Mouse (Mus musculus) thymus, postnatal 14 days (tissue): ENCODE results near the gene Tmem260.

Experiments
- DNase-seq: peaks from one replicate; pipeline ENCODE4 v3.0.0; 2021

The Tmem260 gene

GRCm38 (mm10) chr14:48482762-48483161, 36.8 kb downstream of the Tmem260 start:
- no peak for DNase-seq

DNA sequence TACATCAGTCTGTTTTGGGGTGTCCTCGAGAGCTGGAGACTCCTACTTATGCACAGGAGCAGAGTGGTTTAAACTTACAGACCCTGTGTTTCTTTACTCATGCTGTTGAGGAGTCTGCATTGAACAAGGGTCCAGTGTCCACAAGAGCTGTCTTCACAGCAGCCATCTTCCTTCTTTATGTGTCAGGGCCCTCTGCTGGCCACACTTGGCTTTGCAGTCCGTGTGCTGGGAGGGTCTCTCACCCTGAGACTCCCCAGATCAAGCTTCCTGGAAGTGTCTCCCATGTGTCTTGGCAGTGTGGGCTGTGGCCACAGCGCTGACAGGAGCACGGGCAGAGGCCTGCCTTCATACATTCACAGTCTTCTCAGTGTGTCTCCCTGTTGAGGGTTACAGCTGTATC, 48.0 kb downstream of the Tmem260 start:
- peak; percentile 71 for DNase-seq

GRCm38 (mm10) chr14:48502573-48502972, 56.6 kb downstream of the Tmem260 start:
- DNase-seq: no peak

DNA sequence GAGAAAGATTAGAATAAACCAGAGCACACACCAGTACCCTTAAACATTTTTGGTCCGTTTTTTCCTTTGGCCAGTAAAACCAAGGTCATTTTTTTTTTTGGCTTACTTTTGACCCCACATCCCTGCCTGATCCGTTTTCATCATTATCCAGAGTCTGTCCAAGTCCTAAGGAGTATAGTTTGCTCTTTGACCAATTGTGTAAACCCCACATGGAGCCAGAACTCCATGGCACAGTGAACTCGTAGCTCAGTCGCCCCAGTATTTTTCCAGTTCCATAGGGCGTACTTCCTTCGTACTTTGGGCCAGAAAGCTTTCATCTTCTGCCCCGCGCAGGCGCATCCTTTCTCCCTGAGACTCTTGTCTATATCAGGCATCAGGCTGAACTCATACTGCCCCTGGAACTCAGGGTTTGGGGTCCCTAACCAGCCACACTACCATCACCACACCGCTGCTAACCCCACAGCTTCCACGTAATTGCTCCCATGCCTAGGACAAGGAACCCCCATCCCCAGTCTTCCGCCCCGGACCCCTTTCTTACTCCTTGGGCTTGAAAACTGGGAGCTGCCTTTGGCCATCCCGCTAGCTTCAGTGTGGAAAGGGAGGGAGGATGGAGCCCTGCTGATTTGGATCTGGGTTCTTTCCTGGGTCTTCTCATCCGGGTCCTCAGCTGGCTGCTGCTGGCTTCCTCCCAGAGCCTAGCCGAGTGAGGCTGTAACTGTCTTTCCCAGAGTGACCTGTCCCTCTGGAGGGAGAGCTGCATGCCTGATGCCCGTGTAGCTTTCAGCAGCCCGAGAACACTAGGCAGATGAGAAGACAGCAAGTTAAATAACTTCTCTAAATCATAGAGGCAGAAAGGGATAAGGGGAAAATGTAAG, 58.0 kb downstream of the Tmem260 start:
- DNase-seq: no peak

- DNase-seq: no peak
These were observed 58.6 kb downstream of the Tmem260 start for GRCm38 (mm10) chr14:48504566-48504950.

GRCm38 (mm10) chr14:48505606-48506005, 59.7 kb downstream of the Tmem260 start:
- no peak for DNase-seq

DNA sequence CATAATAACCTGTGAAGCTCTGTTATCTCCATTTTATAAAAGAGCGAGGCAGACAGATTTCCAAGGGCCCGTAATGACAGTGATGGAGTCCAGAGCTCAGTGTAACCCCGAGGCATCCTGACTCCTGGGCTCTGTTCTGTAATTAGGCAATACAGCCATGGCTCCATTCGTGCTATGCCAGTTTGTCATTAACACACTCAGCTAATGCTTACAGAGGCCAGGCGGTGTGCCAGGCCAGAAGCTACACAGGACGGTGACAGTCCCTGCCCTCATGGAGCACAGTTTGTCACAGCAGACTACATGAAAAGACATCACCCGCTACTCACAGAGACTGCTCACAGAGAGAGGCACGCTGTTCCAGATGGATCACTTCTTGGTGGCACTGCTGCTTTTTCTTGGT, 61.5 kb downstream of the Tmem260 start:
- DNase-seq: no peak

GRCm38 (mm10) chr14:48509131-48509530, 63.2 kb downstream of the Tmem260 start:
- DNase-seq: no peak

DNA sequence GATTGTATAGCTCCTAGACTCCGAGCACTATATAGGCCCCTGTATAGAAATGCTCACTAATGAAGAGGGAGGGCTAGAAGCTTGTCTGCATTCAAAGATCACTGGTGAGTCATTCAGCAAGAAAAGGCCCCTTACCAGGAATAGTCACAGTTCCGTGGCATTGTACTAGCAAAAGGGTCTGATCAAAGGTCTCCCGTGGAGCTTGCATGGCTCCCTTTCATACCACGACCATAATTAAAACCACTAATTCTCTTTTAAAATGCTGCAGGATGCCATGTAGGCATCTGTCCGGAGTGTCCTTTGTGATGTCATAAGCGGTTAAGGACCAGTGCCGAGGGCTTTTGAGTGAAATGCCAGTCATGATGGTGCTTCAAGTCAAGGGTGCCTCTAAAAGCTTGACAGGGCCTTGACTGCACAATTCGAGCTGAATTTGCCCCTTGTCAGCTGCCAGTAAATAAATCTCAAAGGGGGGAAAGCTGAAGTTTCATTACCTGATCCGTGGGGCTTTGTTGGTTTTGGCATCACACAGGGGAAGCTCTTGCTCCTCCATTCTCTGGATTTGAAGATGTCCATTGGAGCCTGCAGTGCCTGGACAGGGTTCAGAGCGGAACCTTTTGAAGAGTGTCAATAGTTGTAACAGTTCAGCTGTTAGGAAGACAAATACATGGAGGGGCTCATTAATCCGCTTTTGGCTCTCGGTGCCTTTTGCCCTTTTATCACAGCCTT, 67.3 kb downstream of the Tmem260 start:
- no peak for DNase-seq

- DNase-seq: no peak
These were observed 68.0 kb downstream of the Tmem260 start for GRCm38 (mm10) chr14:48513824-48514493.

GRCm38 (mm10) chr14:48514620-48515019, 68.7 kb downstream of the Tmem260 start:
- no peak for DNase-seq

GRCm38 (mm10) chr14:48515538-48515937, 69.6 kb downstream of the Tmem260 start:
- no peak for DNase-seq

DNA sequence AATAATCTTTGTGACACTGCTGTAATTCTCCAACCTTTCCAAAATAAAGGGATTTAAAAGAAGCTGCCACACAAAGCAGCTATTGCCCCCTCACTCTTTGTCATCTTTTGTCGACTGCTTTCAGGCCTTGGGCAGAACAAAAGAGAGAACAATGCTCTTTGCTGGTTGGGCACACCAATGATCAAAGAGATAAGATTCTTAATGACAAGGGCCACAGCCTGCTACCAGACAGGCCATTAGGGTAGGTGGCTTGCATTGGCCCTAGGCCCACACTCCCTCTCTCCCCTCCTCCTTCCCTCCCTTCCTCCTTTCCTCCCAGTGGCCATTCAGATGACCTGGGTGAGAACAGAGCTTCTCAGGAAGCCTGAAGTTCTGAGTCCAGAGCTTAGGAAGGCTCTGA, 77.4 kb downstream of the Tmem260 start:
- DNase-seq: no peak

GRCm38 (mm10) chr14:48524135-48524534, 78.2 kb downstream of the Tmem260 start:
- DNase-seq: peak; percentile 12

GRCm38 (mm10) chr14:48525055-48525454, 79.1 kb downstream of the Tmem260 start:
- DNase-seq: no peak

- no peak for DNase-seq
These were observed 84.7 kb downstream of the Tmem260 start for GRCm38 (mm10) chr14:48530629-48531028.

DNA sequence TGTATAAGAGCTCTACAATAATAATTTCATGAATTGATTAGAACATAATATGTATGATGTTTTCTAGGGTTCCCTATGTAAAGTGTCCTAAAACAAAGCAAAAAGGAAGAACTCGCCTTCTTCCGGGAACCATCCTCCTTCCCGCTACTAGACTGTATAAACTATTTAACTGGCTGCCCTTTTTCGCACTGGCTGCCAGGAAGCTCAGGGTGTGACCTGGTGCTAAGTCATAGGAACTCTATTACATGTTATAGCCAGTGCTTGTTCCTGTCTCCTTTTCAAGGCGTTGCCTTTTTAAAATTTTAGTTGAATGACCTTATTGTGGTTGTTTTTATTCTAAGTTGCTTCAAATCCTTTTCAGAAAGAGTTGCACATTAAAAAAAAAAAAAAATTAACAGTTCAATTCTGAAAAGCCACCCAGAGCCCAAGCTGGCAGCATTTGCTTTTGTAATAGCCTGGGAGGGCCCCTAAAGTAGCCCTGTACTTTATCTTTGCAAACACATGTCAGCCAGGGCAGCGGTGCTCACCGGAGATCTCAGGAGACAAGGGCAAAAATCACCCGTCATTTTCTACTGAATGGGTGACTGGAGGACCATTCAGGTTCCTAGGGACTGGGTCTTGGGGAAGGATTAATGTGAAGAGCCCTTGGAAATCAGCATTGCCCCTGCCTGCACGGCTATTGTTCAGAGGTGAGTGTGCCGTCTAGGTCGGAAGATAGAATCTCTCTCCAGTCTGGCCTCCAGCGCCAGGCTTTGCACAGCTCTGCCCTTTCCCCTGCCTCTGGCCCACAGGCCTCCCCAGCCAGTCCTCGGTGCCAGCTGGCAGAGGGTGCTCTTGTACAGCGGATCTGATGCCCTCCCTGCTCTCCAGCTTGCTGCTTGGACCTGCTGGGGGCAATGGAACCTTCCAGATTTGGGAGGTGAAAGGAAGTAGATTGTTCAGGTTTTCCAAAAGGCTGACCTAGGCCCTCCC, 92.2 kb downstream of the Tmem260 start:
- no peak for DNase-seq

DNA sequence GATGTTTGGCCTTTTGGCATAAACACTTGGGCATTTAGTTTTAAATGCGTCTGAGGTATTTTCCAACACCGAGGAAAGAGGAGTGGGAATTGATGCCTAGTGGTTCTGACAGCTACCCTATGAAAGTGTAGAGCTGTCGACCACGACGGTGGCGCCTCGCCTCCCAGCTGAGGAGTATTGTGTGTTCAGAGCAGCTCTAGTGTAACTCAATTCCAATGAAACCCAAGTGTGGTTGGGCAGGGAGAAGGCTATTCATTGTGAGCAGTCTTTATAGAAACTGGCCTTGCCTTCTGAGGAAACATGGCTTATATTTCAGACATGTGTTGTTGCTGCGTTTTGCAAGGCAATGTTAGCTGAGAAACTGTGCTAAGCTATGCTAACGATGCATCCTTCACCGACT, 99.2 kb downstream of the Tmem260 start:
- no peak for DNase-seq

DNA sequence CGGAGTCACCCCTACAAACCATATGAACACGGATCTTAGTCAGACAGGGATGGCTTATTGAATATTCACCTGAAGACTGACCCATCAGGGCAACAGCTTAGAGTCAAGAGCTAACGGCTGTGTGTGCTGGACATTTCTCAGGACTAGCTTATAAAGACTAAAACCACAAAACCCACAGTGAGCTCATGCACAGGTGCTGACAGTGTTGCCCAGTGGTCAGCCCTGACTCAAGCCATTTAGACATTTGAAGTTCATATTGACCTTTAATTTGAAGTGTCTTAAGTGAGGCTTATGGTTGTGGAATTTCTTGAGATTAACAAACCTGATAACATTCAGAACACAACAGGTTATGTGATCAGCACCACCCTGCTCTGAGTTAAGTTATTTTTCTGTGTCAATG, 100.1 kb downstream of the Tmem260 start:
- DNase-seq: no peak

GRCm38 (mm10) chr14:48549703-48550102, 103.8 kb downstream of the Tmem260 start:
- no peak for DNase-seq

DNA sequence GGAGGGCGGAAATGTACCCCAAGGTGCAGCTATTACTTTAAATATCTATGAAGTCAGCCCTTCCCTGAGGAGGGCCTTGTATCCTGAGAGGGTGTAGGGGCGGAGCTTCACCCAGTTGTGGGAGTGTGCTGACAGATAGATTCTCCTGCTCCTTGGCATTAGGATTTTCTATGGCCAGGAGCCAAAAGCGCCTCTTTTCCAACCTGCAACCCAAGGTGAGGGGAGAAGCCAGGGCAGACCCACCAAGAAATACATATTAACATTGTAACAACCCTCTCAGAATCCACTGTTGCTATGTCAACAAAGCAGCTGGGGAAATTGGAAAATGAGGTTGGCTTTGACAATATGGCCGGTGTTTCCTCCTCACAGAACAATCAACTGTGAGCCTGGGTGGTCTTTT, 107.3 kb downstream of the Tmem260 start:
- no peak for DNase-seq

- no peak for DNase-seq
These were observed 107.8 kb downstream of the Tmem260 start for GRCm38 (mm10) chr14:48553754-48554153.
